Mouse (Mus musculus): ENCODE measurements around the gene Ang. TPM values are rescaled to one million over a fixed set of nuclear protein-coding genes. Genes with fewer than 3 reads are reported as not detected.

Gene Ang
- total and polyA plus RNA-seq, 2 experiments from 2014 or later, result 4.0 to 4.9 TPM

GRCm38 (mm10) chr14:51142568-51142967 lies 51.6 kb downstream of the Ang start:
- no peak for DNase-seq
- 80% methylated on average over 3 of the region's 3 CpGs for WGBS
- Histone ChIP-seq H3K27me3 (ENCODE audit: insufficient read depth, low read length) (no peaks in the 10 kb centered on the region), H3K9ac (no peak overlapping the region), H3K4me2 (ENCODE audit: low read depth) (no peak overlapping the region), H3K4me3 (ENCODE audit: low read depth, low read length) (no peak overlapping the region), H3K9me3 (ENCODE audit: low read length) (no peaks in the 10 kb centered on the region), H3K36me3 (ENCODE audit: insufficient read depth) (no peaks in the 10 kb centered on the region), H3K27ac (ENCODE audit: low read depth, low read length) (no peak overlapping the region), H3K4me1 (ENCODE audit: insufficient read depth) (no peaks in the 10 kb centered on the region)
- ATAC-seq, result no peak
- TF ChIP-seq CTCF (IDR thresholded peaks at IDR 0.05; ENCODE audit: low read depth), result no peak

- no peak for TF ChIP-seq CTCF (IDR thresholded peaks at IDR 0.05; ENCODE audit: low read depth)
- DNase-seq, result peak; percentile 9
- H3K4me3 ChIP-seq (ENCODE audit: low read depth, low read length), result no peak overlapping the region
Observed at GRCm38 (mm10) chr14:51143287-51143686, 52.3 kb downstream of the Ang start.

GRCm38 (mm10) chr14:51143937-51144336 lies 53.0 kb downstream of the Ang start:
- Histone ChIP-seq H3K4me1 (ENCODE audit: insufficient read depth) (no peaks in the 10 kb centered on the region), H3K27ac (ENCODE audit: low read depth, low read length) (no peak overlapping the region), H3K27me3 (ENCODE audit: insufficient read depth, low read length) (no peaks in the 10 kb centered on the region), H3K36me3 (ENCODE audit: insufficient read depth) (no peaks in the 10 kb centered on the region), H3K4me2 (ENCODE audit: low read depth) (no peak overlapping the region), H3K4me3 (ENCODE audit: low read depth, low read length) (no peak overlapping the region), H3K9me3 (ENCODE audit: low read length) (no peaks in the 10 kb centered on the region), H3K9ac (no peak overlapping the region)
- 71% methylated on average over 2 of the region's 2 CpGs for WGBS
- no peak for DNase-seq
- no peak for TF ChIP-seq CTCF (IDR thresholded peaks at IDR 0.05; ENCODE audit: low read depth)
- ATAC-seq, result no peak

More at GRCm38 (mm10) chr14:51143287-51143686, 52.3 kb downstream of the Ang start:
- Histone ChIP-seq H3K4me1 (ENCODE audit: insufficient read depth) (no peaks in the 10 kb centered on the region), H3K36me3 (ENCODE audit: insufficient read depth) (no peaks in the 10 kb centered on the region), H3K27me3 (ENCODE audit: insufficient read depth, low read length) (no peaks in the 10 kb centered on the region), H3K4me2 (ENCODE audit: low read depth) (no peak overlapping the region), H3K9ac (no peak overlapping the region), H3K9me3 (ENCODE audit: low read length) (no peaks in the 10 kb centered on the region), H3K27ac (ENCODE audit: low read depth, low read length) (no peak overlapping the region)
- ATAC-seq, result peak; percentile 51
- WGBS, result 58% methylated on average over 4 of the region's 4 CpGs

- H3K9ac ChIP-seq, result no peak overlapping the region
- ATAC-seq, result no peak
- H3K9me3 ChIP-seq (ENCODE audit: low read length), result no peaks in the 10 kb centered on the region
- no peak overlapping the region for H3K4me3 ChIP-seq (ENCODE audit: low read depth, low read length)
- H3K36me3 ChIP-seq (ENCODE audit: insufficient read depth), result no peaks in the 10 kb centered on the region
- no peaks in the 10 kb centered on the region for H3K4me1 ChIP-seq (ENCODE audit: insufficient read depth)
- DNase-seq, result no peak
- no peak for TF ChIP-seq CTCF (IDR thresholded peaks at IDR 0.05; ENCODE audit: low read depth)
- no peak overlapping the region for H3K4me2 ChIP-seq (ENCODE audit: low read depth)
- no peak overlapping the region for H3K27ac ChIP-seq (ENCODE audit: low read depth, low read length)
- 97% methylated on average over 4 of the region's 4 CpGs for WGBS
- H3K27me3 ChIP-seq (ENCODE audit: insufficient read depth, low read length), result no peaks in the 10 kb centered on the region
Observed at GRCm38 (mm10) chr14:51144451-51144850, 53.5 kb downstream of the Ang start.

GRCm38 (mm10) chr14:51145521-51145920 lies 54.6 kb downstream of the Ang start:
- DNase-seq, result no peak
- H3K4me3 ChIP-seq (ENCODE audit: low read depth, low read length), result no peak overlapping the region
- no peak overlapping the region for H3K9ac ChIP-seq
- no peak for ATAC-seq
- no peaks in the 10 kb centered on the region for H3K36me3 ChIP-seq (ENCODE audit: insufficient read depth)
- H3K9me3 ChIP-seq (ENCODE audit: low read length), result no peaks in the 10 kb centered on the region
- no peak overlapping the region for H3K27ac ChIP-seq (ENCODE audit: low read depth, low read length)
- no peaks in the 10 kb centered on the region for H3K27me3 ChIP-seq (ENCODE audit: insufficient read depth, low read length)
- 82% methylated on average over 6 of the region's 6 CpGs for WGBS
- TF ChIP-seq CTCF (IDR thresholded peaks at IDR 0.05; ENCODE audit: low read depth), result no peak
- H3K4me1 ChIP-seq (ENCODE audit: insufficient read depth), result no peaks in the 10 kb centered on the region
- H3K4me2 ChIP-seq (ENCODE audit: low read depth), result no peak overlapping the region

- DNase-seq (no peak), ATAC-seq (no peak)
- H3K36me3 ChIP-seq (ENCODE audit: insufficient read depth), result no peaks in the 10 kb centered on the region
- no peak for TF ChIP-seq CTCF (IDR thresholded peaks at IDR 0.05; ENCODE audit: low read depth)
- H3K4me3 ChIP-seq (ENCODE audit: low read depth, low read length), result no peak within 1 kb of the TSS
- no peak within 1 kb of the TSS for H3K27ac ChIP-seq (ENCODE audit: low read depth, low read length)
- H3K4me1 ChIP-seq (ENCODE audit: insufficient read depth), result no peaks in the 10 kb centered on the region
- H3K9me3 ChIP-seq (ENCODE audit: low read length), result no peaks in the 10 kb centered on the region
- no peak within 1 kb of the TSS for H3K4me2 ChIP-seq (ENCODE audit: low read depth)
- no peaks in the 10 kb centered on the region for H3K27me3 ChIP-seq (ENCODE audit: insufficient read depth, low read length)
- no peak within 1 kb of the TSS for H3K9ac ChIP-seq
- WGBS, result 25% methylated on average over 2 of the region's 2 CpGs
Observed at GRCm38 (mm10) chr14:51146685-51147084, 55.7 kb downstream of the Ang start, which contains the start of gene Rnase1. Gene Rnase1, minus strand, starts transcription at chr14:51146785.

GRCm38 (mm10) chr14:51148006-51148405 lies 57.1 kb downstream of the Ang start:
- no peak overlapping the region for H3K4me2 ChIP-seq (ENCODE audit: low read depth)
- WGBS, result 84% methylated on average over 3 of the region's 3 CpGs
- no peak for DNase-seq

More at GRCm38 (mm10) chr14:51148006-51148405, 57.1 kb downstream of the Ang start:
- H3K27me3 ChIP-seq (ENCODE audit: insufficient read depth, low read length), result no peaks in the 10 kb centered on the region
- H3K36me3 ChIP-seq (ENCODE audit: insufficient read depth), result no peaks in the 10 kb centered on the region
- no peak for ATAC-seq
- no peak overlapping the region for H3K27ac ChIP-seq (ENCODE audit: low read depth, low read length)
- no peaks in the 10 kb centered on the region for H3K9me3 ChIP-seq (ENCODE audit: low read length)
- TF ChIP-seq CTCF (IDR thresholded peaks at IDR 0.05; ENCODE audit: low read depth), result no peak
- no peak overlapping the region for H3K9ac ChIP-seq
- no peak overlapping the region for H3K4me3 ChIP-seq (ENCODE audit: low read depth, low read length)
- H3K4me1 ChIP-seq (ENCODE audit: insufficient read depth), result no peaks in the 10 kb centered on the region
